Mouse (Mus musculus): ENCODE results near the gene Nfs1. TPM values are rescaled to one million over a fixed set of nuclear protein-coding genes. Genes with fewer than 3 reads are reported as not detected.
A peak's percentile ranks its signal among the peaks of the same experiment; 100 is the strongest.

The Nfs1 gene
- polyA plus RNA-seq, 1 experiment from 2014 or later, result 29.7 TPM

- Histone ChIP-seq H3K4me2 (ENCODE audit: low read length) (peak overlapping the region; percentile 65), H3K36me3 (ENCODE audit: control insufficient read depth, insufficient read depth, low read length) (peaks cover 25% of the 10 kb centered on the region), H3K9me3 (ENCODE audit: control insufficient read depth, low read length) (no peaks in the 10 kb centered on the region), H3K9ac (replicated peaks; ENCODE audit: low read length) (peak overlapping the region; percentile 68), H3K4me3 (replicated peaks; ENCODE audit: low read depth, low read length) (peak overlapping the region; percentile 99), H3K4me1 (ENCODE audit: control insufficient read depth, insufficient read depth, low read length) (peaks cover 33% of the 10 kb centered on the region), H3K27ac (replicated peaks; ENCODE audit: low read depth, low read length) (peak overlapping the region; percentile 98), H3K27me3 (ENCODE audit: control insufficient read depth, insufficient read depth, low read length) (no peaks in the 10 kb centered on the region)
- WGBS, result 12% methylated on average over 8 of the region's 8 CpGs
- peak; percentile 23 for DNase-seq
- no peak for ATAC-seq (ENCODE audit: low FRiP score, low TSS enrichment)
Observed at GRCm38 (mm10) chr2:156180824-156181590, 37.0 kb upstream of the Nfs1 start.

- ATAC-seq (ENCODE audit: low FRiP score, low TSS enrichment), result peak; percentile 98
- peak within 1 kb of the TSS; percentile 100 for H3K9ac ChIP-seq (replicated peaks; ENCODE audit: low read length)
- H3K4me3 ChIP-seq (replicated peaks; ENCODE audit: low read depth, low read length), result peak within 1 kb of the TSS; percentile 99
- no peaks in the 10 kb centered on the region for H3K9me3 ChIP-seq (ENCODE audit: control insufficient read depth, low read length)
- H3K4me2 ChIP-seq (ENCODE audit: low read length), result peak within 1 kb of the TSS; percentile 90
- no peaks in the 10 kb centered on the region for H3K27me3 ChIP-seq (ENCODE audit: control insufficient read depth, insufficient read depth, low read length)
- under 1% methylated on average over 47 of the region's 47 CpGs for WGBS
- peak; percentile 100 for DNase-seq
- H3K36me3 ChIP-seq (ENCODE audit: control insufficient read depth, insufficient read depth, low read length), result peaks cover 30% of the 10 kb centered on the region
- peak within 1 kb of the TSS; percentile 98 for H3K27ac ChIP-seq (replicated peaks; ENCODE audit: low read depth, low read length)
- peaks cover 38% of the 10 kb centered on the region for H3K4me1 ChIP-seq (ENCODE audit: control insufficient read depth, insufficient read depth, low read length)
Observed at GRCm38 (mm10) chr2:156180094-156180821, 36.3 kb upstream of the Nfs1 start, which contains the start of gene Rbm39. TSS of gene Rbm39 (minus strand) at chr2:156180238.

- ATAC-seq (ENCODE audit: low FRiP score, low TSS enrichment) (peak; percentile 41), DNase-seq (no peak)
- WGBS, result under 1% methylated on average over 36 of the region's 41 CpGs
- H3K27me3 ChIP-seq (ENCODE audit: control insufficient read depth, insufficient read depth, low read length), result no peaks in the 10 kb centered on the region
- peak overlapping the region; percentile 99 for H3K4me3 ChIP-seq (replicated peaks; ENCODE audit: low read depth, low read length)
- H3K4me1 ChIP-seq (ENCODE audit: control insufficient read depth, insufficient read depth, low read length), result peaks cover 38% of the 10 kb centered on the region
- H3K9me3 ChIP-seq (ENCODE audit: control insufficient read depth, low read length), result no peaks in the 10 kb centered on the region
- peak overlapping the region; percentile 100 for H3K9ac ChIP-seq (replicated peaks; ENCODE audit: low read length)
- H3K4me2 ChIP-seq (ENCODE audit: low read length), result no peak overlapping the region
- H3K27ac ChIP-seq (replicated peaks; ENCODE audit: low read depth, low read length), result peak overlapping the region; percentile 98
- H3K36me3 ChIP-seq (ENCODE audit: control insufficient read depth, insufficient read depth, low read length), result peaks cover 35% of the 10 kb centered on the region
Observed at GRCm38 (mm10) chr2:156179796-156180093, 35.8 kb upstream of the Nfs1 start.

GRCm38 (mm10) chr2:156179046-156179795, 35.2 kb upstream of the Nfs1 start:
- Histone ChIP-seq H3K36me3 (ENCODE audit: control insufficient read depth, insufficient read depth, low read length) (peaks cover 40% of the 10 kb centered on the region), H3K9ac (replicated peaks; ENCODE audit: low read length) (peak overlapping the region; percentile 100), H3K9me3 (ENCODE audit: control insufficient read depth, low read length) (no peaks in the 10 kb centered on the region), H3K4me1 (ENCODE audit: control insufficient read depth, insufficient read depth, low read length) (peaks cover 38% of the 10 kb centered on the region), H3K27me3 (ENCODE audit: control insufficient read depth, insufficient read depth, low read length) (no peaks in the 10 kb centered on the region), H3K4me2 (ENCODE audit: low read length) (peak overlapping the region; percentile 90), H3K27ac (replicated peaks; ENCODE audit: low read depth, low read length) (peak overlapping the region; percentile 98), H3K4me3 (replicated peaks; ENCODE audit: low read depth, low read length) (peak overlapping the region; percentile 99)
- WGBS, result 1% methylated on average over 47 of the region's 47 CpGs
- ATAC-seq (ENCODE audit: low FRiP score, low TSS enrichment) (peak; percentile 44), DNase-seq (peak; percentile 90)

GRCm38 (mm10) chr2:156177651-156178050, 33.7 kb upstream of the Nfs1 start:
- Histone ChIP-seq H3K4me1 (ENCODE audit: control insufficient read depth, insufficient read depth, low read length) (peaks cover 38% of the 10 kb centered on the region), H3K9ac (replicated peaks; ENCODE audit: low read length) (no peak overlapping the region), H3K27me3 (ENCODE audit: control insufficient read depth, insufficient read depth, low read length) (no peaks in the 10 kb centered on the region), H3K36me3 (ENCODE audit: control insufficient read depth, insufficient read depth, low read length) (peaks cover 53% of the 10 kb centered on the region), H3K27ac (replicated peaks; ENCODE audit: low read depth, low read length) (no peak overlapping the region), H3K9me3 (ENCODE audit: control insufficient read depth, low read length) (no peaks in the 10 kb centered on the region), H3K4me2 (ENCODE audit: low read length) (peak overlapping the region; percentile 90), H3K4me3 (replicated peaks; ENCODE audit: low read depth, low read length) (peak overlapping the region; percentile 14; the same call in 1 of the 2 replicates)
- no peak for ATAC-seq (ENCODE audit: low FRiP score, low TSS enrichment)
- no peak for DNase-seq
- WGBS, result 77% methylated on average over 7 of the region's 7 CpGs

- ATAC-seq (ENCODE audit: low FRiP score, low TSS enrichment), result no peak
- Histone ChIP-seq H3K4me2 (ENCODE audit: low read length) (no peak overlapping the region), H3K9ac (replicated peaks; ENCODE audit: low read length) (no peak overlapping the region), H3K36me3 (ENCODE audit: control insufficient read depth, insufficient read depth, low read length) (peaks cover 58% of the 10 kb centered on the region), H3K4me3 (replicated peaks; ENCODE audit: low read depth, low read length) (no peak overlapping the region), H3K9me3 (ENCODE audit: control insufficient read depth, low read length) (no peaks in the 10 kb centered on the region), H3K4me1 (ENCODE audit: control insufficient read depth, insufficient read depth, low read length) (peaks cover 38% of the 10 kb centered on the region), H3K27me3 (ENCODE audit: control insufficient read depth, insufficient read depth, low read length) (no peaks in the 10 kb centered on the region), H3K27ac (replicated peaks; ENCODE audit: low read depth, low read length) (no peak overlapping the region)
- no peak for DNase-seq
- WGBS, result 90% methylated on average over 6 of the region's 6 CpGs
Observed at GRCm38 (mm10) chr2:156177079-156177478, 33.1 kb upstream of the Nfs1 start.

GRCm38 (mm10) chr2:156166557-156166956, 22.6 kb upstream of the Nfs1 start:
- ATAC-seq (ENCODE audit: low FRiP score, low TSS enrichment) (no peak), DNase-seq (no peak)
- peaks cover 94% of the 10 kb centered on the region for H3K36me3 ChIP-seq (ENCODE audit: control insufficient read depth, insufficient read depth, low read length)
- no peak overlapping the region for H3K4me3 ChIP-seq (replicated peaks; ENCODE audit: low read depth, low read length)
- no peak overlapping the region for H3K4me2 ChIP-seq (ENCODE audit: low read length)
- no peaks in the 10 kb centered on the region for H3K9me3 ChIP-seq (ENCODE audit: control insufficient read depth, low read length)
- H3K27ac ChIP-seq (replicated peaks; ENCODE audit: low read depth, low read length), result no peak overlapping the region
- no peaks in the 10 kb centered on the region for H3K4me1 ChIP-seq (ENCODE audit: control insufficient read depth, insufficient read depth, low read length)
- H3K27me3 ChIP-seq (ENCODE audit: control insufficient read depth, insufficient read depth, low read length), result no peaks in the 10 kb centered on the region
- WGBS, result 96% methylated on average over 5 of the region's 5 CpGs
- H3K9ac ChIP-seq (replicated peaks; ENCODE audit: low read length), result no peak overlapping the region

GRCm38 (mm10) chr2:156165478-156165877, 21.5 kb upstream of the Nfs1 start:
- H3K4me3 ChIP-seq (replicated peaks; ENCODE audit: low read depth, low read length), result no peak overlapping the region
- DNase-seq (no peak), ATAC-seq (ENCODE audit: low FRiP score, low TSS enrichment) (no peak)
- 98% methylated on average over 1 of the region's 1 CpGs for WGBS
- H3K4me2 ChIP-seq (ENCODE audit: low read length), result no peak overlapping the region
- H3K27me3 ChIP-seq (ENCODE audit: control insufficient read depth, insufficient read depth, low read length), result no peaks in the 10 kb centered on the region
- no peak overlapping the region for H3K9ac ChIP-seq (replicated peaks; ENCODE audit: low read length)
- no peak overlapping the region for H3K27ac ChIP-seq (replicated peaks; ENCODE audit: low read depth, low read length)
- no peaks in the 10 kb centered on the region for H3K4me1 ChIP-seq (ENCODE audit: control insufficient read depth, insufficient read depth, low read length)
- H3K36me3 ChIP-seq (ENCODE audit: control insufficient read depth, insufficient read depth, low read length), result peaks cover 91% of the 10 kb centered on the region
- no peaks in the 10 kb centered on the region for H3K9me3 ChIP-seq (ENCODE audit: control insufficient read depth, low read length)
